Mouse (Mus musculus) liver, adult 2 months (tissue): Measurements from ENCODE around the gene Lysmd3.
"Not testable (repeated sequence)": the region's sequence is repeated elsewhere in the genome, so short reads cannot be mapped to it uniquely, and the experiment has no call there.

Experiments used
- CTCF ChIP-seq: fragments of 200-500 bp; IDR thresholded peaks from 2 replicates; pipeline ENCODE4 v1.5.1; 2011; ENCODE audit warnings: low read depth, low read length, control low read depth
- POLR2A ChIP-seq: fragments of 200-500 bp; IDR thresholded peaks from 2 replicates; pipeline ENCODE4 v1.6.1; 2011; ENCODE audit warnings: low read length, control low read depth; ENCODE audit not compliant: insufficient read depth; ENCODE audit errors: extremely low read depth

DNA sequence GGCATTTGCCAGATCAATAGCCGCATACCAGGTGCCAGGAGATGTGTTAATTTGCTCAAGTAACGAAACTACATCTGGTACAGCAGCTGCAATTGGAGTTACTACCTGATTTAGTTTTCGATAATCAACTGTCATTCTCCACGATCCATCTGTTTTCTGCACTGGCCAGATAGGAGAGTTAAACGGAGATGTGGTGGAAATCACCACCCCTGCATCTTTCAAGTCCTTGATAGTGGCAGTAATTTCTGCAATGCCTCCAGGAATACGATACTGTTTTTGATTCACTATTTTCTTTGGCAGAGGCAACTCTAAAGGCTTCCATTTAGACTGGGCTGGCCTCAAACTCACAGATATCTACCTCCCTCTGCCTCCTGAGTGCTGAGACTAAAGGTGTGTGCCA is 7.1 kb upstream of the Lysmd3 start:
- not testable (repeated sequence) for TF ChIP-seq CTCF, POLR2A
